Mouse (Mus musculus): ENCODE data around the gene Sh3pxd2a.
A peak's percentile ranks its signal among the peaks of the same experiment; 100 is the strongest.

The Sh3pxd2a gene

DNA sequence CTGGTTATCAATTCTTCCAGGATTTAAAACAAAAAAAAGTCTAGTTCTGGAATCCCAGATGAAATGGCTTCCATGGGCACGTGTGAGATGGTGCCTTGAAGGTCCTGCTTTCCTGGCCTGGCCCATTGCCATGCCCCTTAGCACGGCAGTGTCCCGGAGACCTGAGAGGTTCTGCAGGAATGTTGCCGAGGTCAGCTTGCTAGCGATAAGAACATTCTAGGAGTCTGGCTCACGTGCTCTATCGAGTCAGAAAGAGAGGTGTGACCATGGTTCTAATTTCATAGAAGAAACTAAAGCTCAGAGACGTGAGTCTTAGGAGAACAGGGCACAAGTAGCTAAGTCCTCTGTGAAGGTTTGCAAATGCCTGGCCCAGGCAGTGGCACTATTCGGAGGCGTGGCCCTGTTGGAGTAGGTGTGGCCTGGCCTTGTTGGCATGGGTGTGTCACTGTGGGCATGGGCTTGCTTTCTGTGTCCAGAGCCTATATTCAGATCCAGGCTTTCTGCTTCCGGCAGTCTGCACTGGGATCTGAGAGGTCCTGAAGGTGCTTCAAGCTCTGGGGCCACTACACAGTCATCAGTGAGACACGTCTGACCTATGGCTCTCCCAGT lies 96.8 kb downstream of the Sh3pxd2a start:
- DNase-seq, result no peak

DNA sequence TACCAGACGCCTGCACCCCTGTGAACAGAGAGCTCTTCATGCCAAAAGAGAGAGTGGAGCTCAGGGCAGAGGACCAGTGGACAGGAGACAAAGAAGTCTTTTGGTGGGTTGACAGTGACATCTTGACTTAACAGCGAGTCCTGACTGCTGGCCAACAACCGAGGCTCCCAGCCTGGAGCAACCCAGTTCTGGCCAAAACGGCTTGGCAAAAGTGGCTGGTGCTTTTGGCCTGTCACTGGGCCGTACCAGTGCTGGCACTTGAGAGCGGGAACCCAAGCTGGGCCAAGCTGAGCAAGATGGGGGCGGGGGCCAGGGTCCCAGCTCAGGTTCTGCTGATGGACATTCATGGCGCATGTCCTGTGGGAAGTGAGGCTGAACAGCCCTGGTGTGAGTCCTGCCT lies 97.6 kb downstream of the Sh3pxd2a start:
- peak; percentile 84 to 90 for DNase-seq

DNA sequence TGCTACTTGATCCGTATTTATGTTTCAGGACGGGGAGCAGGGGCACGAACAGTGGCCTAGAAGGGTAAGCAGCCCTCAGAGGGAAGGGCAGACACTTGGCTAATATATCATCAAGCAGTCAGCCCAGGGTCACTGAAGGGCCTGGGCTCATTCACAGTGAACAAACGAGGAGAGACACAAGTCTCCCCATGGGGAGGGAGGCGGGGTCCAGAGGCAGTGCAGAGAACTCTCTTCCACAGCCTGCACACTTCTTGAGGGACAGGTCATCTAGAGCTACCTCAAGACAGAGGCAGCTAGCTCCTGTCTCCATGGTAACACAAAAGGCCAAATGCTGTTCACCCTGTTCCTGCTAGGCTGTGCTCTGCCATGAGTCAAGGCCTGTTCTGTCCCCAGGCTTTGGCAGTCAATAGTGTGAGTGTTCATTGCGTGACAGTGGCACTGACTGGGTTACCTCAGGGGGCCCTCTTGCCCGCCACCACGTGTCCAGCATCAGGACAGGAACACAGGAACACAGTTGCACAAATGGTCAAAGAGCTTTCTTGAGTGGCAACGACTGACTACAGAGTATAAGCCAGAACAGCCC lies 101.0 kb downstream of the Sh3pxd2a start:
- DNase-seq, result no peak

DNA sequence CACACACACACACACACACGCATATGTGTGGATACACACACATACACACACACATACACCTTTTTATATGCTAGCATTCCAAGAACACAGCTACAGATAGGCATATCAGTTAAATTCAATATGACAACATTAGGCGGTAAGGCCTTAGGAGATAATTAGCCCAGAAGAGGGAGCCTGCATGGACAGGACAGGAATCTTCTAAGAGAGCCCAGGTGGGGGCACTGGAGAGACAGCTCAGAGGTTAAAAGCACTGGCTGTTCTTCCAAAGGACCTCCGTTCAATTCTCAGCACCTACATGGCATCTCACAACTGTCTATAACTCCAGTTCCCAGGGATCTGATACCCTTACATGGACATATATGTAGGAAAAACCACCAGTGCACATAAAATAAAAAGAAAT lies 103.3 kb downstream of the Sh3pxd2a start:
- no peak for DNase-seq

DNA sequence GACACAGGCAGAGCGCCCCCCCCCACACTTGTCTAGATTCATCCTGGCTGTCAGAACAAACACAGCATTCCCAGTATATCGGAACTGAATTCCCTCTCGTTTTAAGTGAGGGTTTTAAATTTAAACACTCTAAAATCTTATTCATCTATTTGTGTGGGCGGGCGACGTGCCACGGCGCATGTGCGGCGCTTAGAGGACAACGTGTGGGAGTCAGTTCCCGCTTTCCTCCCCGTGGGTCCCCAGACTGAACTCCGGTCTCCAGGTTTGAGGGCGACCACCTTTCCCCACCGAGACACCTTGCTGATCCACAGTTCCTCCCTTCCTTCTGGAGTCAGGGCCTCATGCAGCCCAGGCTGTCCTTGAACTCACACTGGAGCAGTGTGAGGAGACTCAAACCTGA lies 104.2 kb downstream of the Sh3pxd2a start:
- DNase-seq, result no peak

DNA sequence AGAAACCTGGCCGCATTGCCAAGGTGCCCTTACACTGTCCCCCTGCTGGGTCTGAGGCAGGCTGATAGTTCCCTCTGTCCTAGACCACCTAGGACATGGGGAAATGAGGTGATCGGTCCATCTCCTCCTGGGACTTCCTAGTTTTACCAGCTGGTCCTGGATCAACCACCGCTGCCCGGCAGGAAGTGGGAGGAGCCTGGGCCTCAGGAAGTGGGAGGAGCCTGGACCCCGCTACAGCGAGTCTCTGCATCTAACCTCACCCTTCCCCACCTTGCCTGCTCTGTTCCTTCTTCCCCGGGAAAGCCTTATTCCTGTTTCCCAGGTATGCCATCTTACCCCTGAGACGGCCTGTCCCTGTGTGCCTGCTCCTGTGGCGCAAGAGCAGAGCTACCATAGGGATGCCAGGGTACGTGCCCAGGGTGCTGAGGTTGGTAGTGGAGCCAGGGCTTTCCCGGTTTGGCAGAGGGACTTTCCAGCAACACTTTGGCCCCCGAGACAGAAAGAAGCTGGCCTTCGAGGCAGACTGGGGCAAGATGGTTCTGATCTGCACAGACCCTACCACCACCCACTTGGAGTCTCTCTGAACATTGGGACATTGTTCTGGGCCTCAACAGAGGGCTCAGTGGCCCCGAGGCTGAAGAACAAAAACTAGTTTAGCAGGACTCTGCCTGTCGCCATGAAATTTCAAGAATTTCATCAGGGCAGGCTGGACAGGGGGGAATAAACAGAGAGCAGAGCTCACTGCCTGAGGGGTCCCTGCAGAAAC lies 104.9 kb downstream of the Sh3pxd2a start:
- DNase-seq, result no peak

DNA sequence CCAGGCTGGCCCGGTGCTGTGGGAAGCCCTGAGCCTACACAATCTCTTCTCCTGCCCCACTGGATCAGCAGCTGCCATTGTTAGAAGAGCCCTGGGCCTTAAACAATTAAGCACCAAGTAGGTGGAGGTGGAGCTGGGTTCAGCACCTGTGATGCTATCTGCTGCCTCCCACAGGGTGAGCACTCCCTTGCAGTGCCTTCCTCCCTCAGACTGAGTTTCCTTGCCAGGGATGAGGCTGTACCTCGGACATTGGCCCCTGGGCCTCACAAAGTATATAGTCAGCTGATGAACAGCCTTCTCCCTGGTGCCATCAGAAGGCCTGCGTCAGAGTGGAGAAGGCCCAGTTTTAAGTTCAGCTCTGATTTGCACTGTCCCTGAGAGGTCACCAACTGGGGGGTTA lies 106.9 kb downstream of the Sh3pxd2a start:
- DNase-seq, result no peak

DNA sequence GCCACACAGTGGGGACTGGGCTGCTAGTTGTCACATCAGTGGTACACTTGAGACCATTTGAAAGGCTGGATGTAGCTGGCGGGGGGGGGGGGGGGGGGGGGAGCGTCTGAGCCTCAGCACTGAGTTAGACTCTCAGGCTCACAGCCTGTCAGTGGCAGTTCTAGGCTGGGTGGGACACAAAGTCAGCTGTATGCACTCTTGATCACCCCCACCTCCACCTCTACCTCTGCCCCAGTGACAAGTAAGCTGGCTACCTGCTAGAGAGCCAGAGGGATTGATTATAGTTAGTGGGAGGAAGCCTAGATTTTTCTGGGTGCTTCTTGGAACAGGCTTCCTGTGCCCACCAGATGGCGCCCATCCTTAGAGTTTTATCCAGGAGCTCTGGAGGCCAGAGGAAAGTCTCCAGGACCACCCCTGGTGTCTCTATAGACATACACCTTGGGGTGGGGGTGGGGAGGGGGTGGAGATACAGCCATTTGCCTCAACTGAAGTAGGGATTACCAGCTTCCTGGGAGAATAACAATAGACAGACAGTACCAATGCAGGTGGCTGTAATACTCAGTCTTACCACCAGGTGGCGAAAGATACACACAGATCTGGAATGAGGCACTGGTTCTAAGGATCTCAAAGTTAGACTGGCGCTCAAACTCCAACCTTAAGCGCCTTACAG lies 107.9 kb downstream of the Sh3pxd2a start:
- DNase-seq, result peak; percentile 80 to 85

DNA sequence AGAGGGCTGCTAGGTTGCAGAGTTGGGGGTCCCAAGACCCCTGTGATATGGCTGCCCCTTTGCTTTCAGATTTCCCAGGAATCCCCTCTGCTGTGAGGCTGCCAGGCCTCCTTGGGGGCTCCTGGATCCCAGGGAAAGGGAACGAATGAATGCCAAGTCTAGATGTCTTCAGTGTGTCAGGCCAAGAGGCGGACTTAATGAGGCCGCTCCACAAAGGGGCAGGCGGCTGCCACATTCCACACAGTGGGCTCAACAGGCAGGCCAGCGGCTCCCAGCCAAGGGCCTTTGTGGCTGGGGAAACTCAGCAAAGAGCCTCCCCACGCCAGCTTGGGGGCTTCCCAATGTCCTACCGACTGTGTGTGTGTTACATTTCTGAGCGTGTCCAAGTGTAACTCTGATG lies 109.7 kb downstream of the Sh3pxd2a start:
- no peak for DNase-seq

DNA sequence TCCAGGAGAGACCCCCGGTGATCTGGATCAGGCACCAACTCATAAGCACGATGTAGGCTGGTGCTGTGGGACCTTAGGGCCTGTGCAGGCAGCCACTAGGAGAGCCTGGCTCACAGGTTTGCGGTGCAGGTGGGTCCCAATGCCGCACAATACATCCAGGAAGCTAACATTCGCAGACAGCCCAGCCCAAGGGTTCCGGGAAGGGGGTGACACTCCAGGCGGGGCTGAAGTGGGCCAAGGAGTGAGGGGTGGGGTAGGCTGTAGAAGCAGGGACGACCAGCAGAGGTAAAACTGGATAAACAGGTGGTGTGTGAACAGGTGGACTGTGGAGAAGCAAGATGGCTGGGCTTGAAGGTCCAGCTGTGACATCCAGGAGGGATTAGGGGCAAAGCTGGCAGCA lies 115.2 kb downstream of the Sh3pxd2a start:
- no peak for DNase-seq

DNA sequence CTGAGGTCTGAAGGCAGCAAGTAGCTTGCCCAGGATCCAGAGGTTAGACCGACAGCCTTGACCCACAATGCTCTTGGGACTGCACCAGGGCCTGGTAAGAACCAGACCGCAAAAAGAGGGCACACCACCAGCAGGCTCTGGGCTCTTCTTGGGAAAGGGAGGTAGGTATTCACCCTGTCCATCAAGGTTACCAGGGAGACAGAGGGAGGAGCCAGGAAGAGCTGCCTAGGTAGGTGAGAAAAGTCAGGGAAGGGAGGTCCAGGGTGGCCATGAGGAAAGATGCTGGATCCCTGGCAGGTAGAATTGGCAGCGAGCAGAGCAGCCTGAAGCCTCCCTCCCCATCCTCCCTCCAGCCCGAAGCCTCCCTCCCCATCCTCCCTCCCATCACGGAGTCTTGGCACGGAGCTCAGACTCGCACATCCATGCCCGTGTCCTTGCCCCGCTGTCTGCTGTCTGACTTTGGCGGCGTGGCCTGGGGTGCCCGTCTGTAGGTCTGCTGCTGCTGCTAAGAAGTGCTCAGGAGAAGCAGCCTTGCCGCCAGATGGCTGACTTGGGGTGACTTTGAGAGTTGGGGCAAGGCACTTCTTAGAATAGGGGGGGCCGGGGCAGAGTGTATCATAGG lies 115.7 kb downstream of the Sh3pxd2a start:
- DNase-seq, result peak in 1 of 2 experiments; percentile 37

DNA sequence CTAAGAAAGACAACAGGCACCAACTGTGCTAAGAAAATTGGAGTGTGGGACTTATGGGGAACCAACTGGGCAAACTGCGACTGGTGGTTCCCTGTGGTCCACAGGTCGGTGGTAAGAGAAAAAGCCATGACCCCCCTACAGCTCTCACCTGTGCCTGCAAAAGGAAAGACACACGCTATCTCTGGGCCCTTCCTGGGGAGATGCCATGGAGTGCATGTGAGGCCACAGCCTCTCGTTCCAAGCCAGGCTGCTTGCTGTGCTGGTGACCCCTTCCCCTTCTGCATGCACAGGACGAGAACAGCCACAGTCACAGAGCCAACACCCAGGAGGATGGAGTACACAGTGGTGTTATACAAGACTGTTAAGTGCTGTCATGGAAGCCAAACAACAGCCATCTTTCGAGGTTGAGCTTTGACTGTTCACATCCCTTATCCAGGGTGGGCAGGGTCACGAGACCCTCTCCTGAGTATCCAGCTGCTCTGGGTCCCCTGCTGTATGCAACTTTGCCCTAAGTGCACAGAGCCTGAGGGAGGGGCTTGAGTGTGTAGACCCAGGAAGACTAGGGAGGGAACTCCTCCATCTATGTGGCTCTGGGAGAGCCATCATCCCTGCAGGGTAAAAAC lies 117.1 kb downstream of the Sh3pxd2a start:
- no peak for DNase-seq

DNA sequence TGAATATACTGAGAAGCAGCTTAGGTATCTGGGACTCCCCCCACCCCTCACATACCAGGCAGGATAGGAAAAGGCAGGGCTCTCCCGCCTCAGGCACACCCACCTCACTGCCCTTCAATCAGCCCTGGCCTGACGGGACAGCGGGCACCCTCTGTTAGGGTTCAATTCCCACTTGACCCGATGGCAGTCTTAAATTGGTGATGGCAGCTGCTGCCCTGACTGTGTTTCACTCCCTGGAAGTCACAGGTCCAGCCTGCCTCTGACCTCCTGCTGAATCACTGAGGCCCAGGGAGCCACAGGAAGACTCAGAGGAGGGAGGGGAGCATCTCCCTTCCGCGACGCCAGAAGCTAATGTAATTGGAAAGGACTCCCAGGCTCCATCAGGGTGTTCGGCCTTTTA lies 117.6 kb downstream of the Sh3pxd2a start:
- no peak for DNase-seq

DNA sequence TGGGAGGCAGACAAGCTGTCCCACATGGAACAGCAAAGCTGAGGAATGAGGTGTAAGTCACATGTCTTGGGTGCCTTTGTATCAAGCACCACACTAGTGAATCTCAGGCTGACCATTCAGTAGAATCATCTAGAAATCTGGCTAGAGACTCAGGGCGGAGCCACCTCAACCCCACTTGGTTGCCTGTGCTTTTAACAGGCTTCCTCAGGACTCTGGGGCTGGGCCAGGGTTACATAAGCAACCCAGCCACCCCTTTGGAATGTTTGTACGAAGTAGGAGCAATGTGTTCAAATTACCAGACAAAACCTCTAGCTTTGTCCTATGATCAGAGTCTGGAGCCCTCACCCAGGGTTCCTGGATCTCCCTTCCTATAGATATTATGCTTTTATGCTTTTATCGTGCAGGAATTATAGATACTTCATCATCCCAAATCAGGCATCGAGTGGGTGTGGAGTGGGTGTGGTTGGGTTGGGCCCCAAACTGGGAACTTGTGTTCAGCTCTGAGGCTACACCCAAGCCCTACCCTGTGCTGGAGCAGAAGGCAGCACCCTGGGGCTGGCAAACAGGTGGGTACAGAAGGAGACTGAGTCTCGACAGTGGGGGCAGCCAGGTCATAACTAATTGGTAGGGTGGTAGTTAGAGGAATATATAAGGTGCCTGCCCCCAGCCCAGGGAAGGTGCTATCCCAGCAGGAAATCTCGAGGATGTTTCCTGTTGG lies 118.2 kb downstream of the Sh3pxd2a start:
- DNase-seq, result no peak

DNA sequence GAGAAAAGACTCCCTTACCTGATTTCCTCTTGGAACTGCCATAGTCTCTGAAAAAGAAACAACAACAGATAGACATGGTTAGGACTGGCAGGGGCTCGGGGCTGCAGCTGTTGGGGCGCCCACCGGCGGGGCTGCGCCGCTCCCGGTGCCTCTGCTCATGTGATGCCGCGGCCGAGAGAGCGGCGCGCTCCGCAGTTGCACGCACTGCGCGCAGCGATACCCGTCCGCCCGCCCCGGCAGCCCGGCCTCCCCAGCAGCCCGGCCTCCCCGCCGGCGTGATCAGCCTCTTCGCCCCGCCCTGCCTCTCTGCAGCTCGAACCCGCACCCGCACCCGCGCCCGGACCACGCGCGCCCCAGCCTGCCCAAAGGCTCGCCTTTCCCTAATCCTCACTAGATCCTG lies 120.8 kb downstream of the Sh3pxd2a start:
- DNase-seq, result peak; percentile 57 to 62

DNA sequence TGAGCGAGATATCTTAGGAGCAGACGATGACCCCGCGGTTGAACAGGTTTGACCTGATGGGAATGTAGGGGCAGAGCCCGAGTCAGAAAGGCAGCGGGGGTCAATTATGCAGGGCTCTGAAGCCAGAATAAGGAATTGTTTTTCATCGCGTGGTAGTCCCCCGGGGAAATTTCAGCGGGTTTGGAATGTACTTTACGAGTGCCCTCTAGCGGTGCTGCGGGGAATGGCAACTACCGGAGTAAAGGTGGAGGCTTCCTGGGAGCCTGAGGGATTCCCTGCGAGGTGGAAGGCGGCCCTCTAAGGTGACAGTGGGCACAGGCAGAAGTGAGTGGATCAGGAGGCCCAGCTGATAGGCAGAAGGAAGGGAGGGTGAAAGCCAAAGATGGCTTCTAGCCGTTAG lies 125.0 kb downstream of the Sh3pxd2a start:
- DNase-seq, result peak; percentile 84 to 92

DNA sequence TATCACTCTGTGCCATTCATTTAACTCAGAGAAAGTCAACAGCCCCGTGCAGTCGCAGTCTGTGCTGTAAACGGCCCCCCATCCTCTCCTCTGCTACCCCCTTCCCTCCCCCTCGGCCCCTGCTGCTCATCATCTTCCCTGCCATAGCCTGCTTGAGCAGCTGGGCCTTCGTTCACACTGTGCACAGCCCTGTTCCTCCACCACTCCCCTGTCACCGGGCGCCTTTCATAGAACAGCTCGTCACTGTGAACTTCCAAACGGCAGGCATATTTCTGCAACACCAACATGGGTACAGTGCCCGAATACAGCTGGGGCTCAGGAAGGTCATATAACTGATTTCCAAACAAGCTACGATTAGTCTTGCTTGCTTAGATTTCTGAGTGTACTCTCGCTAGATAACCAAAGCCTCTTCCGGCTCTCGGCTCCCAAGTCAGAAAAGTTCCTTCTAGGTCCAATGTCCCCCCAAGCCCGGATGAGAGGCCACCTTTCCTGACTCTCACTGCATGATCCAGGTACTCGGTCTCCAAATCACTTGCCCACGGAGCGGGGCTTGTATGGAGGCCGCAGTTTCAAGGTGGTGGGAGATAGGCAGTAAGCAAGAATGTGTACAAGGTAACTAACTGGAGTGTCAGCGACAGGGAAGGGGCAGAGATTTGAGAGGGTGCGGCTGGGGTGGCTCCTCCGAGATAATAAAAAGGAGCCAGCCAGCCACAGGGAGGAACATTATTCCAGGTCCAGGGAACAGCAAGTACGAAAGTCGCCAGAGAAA lies 125.6 kb downstream of the Sh3pxd2a start:
- DNase-seq, result no peak

DNA sequence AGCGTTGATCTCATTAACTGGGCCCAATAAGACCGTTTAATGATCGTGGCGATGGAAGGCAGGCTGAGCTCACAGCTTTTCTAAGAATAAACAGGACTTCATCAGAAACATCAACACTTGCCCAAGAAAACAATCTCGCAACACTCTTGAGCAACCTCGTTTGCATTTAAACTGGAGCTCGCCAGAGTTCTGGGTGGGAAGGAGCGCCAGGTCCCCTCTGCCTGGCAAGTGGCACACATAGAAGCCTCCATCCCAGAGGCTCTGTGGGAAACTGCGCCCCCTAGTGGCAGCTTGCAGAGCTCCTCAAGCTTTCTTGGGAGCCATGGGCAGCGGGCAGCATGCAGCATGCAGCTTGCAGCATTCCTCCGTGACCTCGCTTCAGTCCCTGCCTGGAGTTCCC lies 126.5 kb downstream of the Sh3pxd2a start:
- peak; percentile 92 to 94 for DNase-seq

DNA sequence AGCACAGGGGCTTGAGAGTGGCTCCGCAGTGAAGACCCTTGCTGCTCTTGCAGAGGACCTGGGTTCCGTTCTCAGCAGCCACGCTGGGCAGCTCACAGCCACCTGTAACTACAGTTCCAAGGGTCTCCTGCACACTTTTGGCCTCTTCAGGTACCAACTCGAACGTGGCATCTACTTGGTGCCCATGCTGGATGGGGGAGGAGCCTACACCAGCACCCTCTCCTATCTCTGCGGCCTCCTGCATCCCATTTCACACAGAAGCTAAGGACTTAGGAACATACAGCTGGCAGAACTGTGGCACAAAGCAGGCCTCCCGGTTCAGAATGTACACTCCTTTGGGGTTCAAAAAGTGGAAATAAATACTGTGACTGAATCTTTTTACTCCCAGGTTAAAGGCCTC lies 127.0 kb downstream of the Sh3pxd2a start:
- no peak for DNase-seq

DNA sequence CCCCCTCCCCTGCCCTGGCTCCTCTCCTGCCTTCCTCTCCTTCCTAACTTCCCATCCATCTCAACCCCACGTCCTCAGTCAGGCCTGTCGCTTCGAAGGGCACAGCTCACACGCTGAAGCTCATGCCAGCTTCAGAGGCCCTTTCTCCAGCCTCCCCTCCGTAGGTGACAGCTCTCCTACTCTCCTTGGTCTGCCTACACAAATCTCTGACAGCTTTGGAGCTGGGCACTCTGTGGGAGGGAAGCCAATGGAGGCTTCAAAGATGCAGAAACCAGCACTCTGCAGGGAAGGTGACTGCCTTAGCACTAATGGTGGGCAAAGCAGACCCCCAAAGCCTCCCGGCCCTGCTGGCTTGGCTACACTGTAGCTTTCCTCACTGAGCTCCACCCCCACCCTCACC lies 128.9 kb downstream of the Sh3pxd2a start:
- no peak for DNase-seq

DNA sequence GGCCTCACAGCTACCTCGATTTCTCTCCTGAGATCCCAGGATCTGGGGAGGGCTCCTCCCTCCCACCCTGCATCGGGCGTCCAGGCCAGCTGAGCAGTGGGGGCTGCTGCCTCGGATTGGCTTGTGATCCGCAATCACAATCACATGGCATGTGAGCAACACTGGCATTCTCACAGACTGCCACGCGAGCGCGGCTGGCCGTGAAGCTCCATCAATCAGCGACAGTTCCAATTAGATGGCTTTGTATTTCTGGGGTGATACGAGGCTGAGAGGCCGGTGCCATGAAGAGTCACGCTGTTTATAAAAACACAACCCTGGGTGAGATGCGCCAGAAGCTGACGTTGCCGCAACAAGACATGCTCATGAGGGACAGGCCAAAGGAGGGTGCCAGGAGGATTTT lies 129.5 kb downstream of the Sh3pxd2a start:
- DNase-seq, result no peak
